Comparison of ENCODE assay signal across 21 mouse cellular contexts in the genomic region with DNA sequence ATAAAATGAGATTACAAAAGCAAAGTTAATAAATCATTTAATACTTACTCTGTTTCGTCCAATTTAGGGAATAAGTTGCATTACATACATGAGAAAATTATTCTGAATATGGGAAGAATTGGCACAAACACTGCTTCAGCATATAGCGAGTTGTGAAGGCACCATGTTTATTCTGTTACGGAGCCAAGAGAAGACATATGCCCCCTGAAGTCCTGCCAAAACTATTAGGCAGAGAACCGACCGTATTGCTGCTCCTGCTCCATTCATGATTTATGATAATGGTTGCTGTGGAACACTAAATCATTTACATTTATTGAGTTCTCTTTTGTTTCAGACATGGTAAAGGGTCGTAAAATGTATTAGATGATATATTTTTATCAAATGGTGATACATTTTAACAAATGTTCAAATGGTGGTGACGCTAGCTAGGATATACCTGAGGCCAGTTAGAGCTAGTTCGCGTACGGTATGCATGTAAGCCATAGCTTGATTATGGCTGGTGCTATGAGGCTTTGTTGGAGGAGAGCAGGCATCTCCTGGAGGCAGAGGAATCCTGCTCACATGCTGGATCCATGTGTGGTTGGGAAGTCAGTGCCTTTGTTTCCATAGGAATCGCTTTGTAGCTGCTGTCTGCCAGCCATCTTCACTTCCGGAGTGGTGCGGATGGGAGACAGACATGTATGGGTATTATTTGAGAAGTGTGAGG.
DNase-seq lines count a peak whose midpoint lies in the region; ATAC-seq lines count a peak whose summit lies in the region.
"Had no signal": no experiment of that assay in that cellular context is flagged by ENCODE, and none has a peak within 500 bp of the region (broad histone marks: within the 10 kb centered on the region; RNA-seq: fewer than 3 reads in every experiment).

No protein-coding gene starts in this region.

- no peak overlapping the region for H3K4me2 ChIP-seq in forebrain, embryonic 15.5 days (replicated peaks)
- no peak overlapping the region for H3K4me2 ChIP-seq in neural tube, embryonic 13.5 days
- H3K4me2 ChIP-seq: heart, embryonic 12.5 days; midbrain, embryonic 15.5 days had no signal

- H3K36me3 ChIP-seq in forebrain, embryonic 15.5 days, result no peaks in the 10 kb centered on the region
- H3K36me3 ChIP-seq in forebrain, embryonic 10.5 days (replicated peaks), result peaks cover 47% of the 10 kb centered on the region
- peaks cover 12% of the 10 kb centered on the region; the same call in 1 of the 2 replicates for H3K36me3 ChIP-seq in neural tube, embryonic 13.5 days
- H3K36me3 ChIP-seq: midbrain, embryonic 15.5 days had no signal

- H3K27ac ChIP-seq in forebrain, embryonic 15.5 days (replicated peaks), result peak overlapping the region; percentile 70
- H3K27ac ChIP-seq in forebrain, embryonic 10.5 days, result no peak overlapping the region
- H3K27ac ChIP-seq in neural tube, embryonic 13.5 days (replicated peaks), result peak overlapping the region; percentile 61; the same call in 1 of the 2 replicates
- H3K27ac ChIP-seq: gastrocnemius, adult 2 months; midbrain, embryonic 15.5 days had no signal

- H3K9ac ChIP-seq in forebrain, embryonic 15.5 days (replicated peaks), result no peak overlapping the region
- H3K9ac ChIP-seq in neural tube, embryonic 13.5 days, result no peak overlapping the region
- H3K9ac ChIP-seq: heart, embryonic 12.5 days; liver, postnatal 0 days; midbrain, embryonic 15.5 days had no signal

- peak; percentile 14 for DNase-seq in cerebellum, adult 9-10 months
- DNase-seq in cerebellum, postnatal 4 days (ENCODE audit: low spot score in 2 of 2), result no peak
- DNase-seq in forebrain, embryonic 10.5 days (ENCODE audit: extremely low spot score, low spot score), result no peak
- DNase-seq in neural tube, embryonic 10.5 days (ENCODE audit: extremely low spot score, low spot score), result no peak
- DNase-seq in c-Kit-positive CD71-positive TER-119-positive erythroid progenitor cells, embryonic 14.5 days (ENCODE audit: low spot score), result no peak
- DNase-seq in kidney, postnatal 25 days, result no peak
- DNase-seq: adrenal gland, adult 2 months; embryo, embryonic 11 days; gastrocnemius, adult 2 months; heart, postnatal 14 days; kidney, adult 2 months; kidney, postnatal 10 days; liver, postnatal 0 days; right cerebral cortex, adult 18-20 months; thymus, postnatal 25 days had no signal

- H3K4me3 ChIP-seq in forebrain, embryonic 15.5 days, result no peak overlapping the region
- no peak overlapping the region for H3K4me3 ChIP-seq in forebrain, embryonic 10.5 days
- no peak overlapping the region for H3K4me3 ChIP-seq in neural tube, embryonic 13.5 days
- H3K4me3 ChIP-seq: gastrocnemius, adult 2 months; heart, embryonic 12.5 days; megakaryocyte, embryonic 14.5 days; midbrain, embryonic 15.5 days had no signal

- no peaks in the 10 kb centered on the region for H3K27me3 ChIP-seq in forebrain, embryonic 15.5 days
- no peaks in the 10 kb centered on the region for H3K27me3 ChIP-seq in forebrain, embryonic 10.5 days (ENCODE audit: poor library complexity, severe bottlenecking)
- no peaks in the 10 kb centered on the region for H3K27me3 ChIP-seq in neural tube, embryonic 13.5 days
- H3K27me3 ChIP-seq: heart, embryonic 12.5 days; midbrain, embryonic 15.5 days had no signal

- peaks cover 42% of the 10 kb centered on the region for H3K4me1 ChIP-seq in forebrain, embryonic 15.5 days
- peaks cover 12% of the 10 kb centered on the region for H3K4me1 ChIP-seq in forebrain, embryonic 10.5 days
- peaks cover 18% of the 10 kb centered on the region for H3K4me1 ChIP-seq in neural tube, embryonic 13.5 days (replicated peaks)

- ATAC-seq in forebrain, embryonic 15.5 days (replicated peaks), result peak; percentile 62
- 0 out of 2 replicates have a peak, but pooled peaks have one; percentile 32 for ATAC-seq in neural tube, embryonic 13.5 days (ENCODE audit: low read depth)
- ATAC-seq: inflammation-experienced regulatory T-cells, adult 6 months; liver, postnatal 0 days; midbrain, embryonic 15.5 days had no signal

- 59% methylated on average over 13 of the region's 13 CpGs for WGBS in forebrain, embryonic 15.5 days
- 95% methylated on average over 13 of the region's 13 CpGs for WGBS in forebrain, embryonic 10.5 days
- WGBS in neural tube, embryonic 13.5 days, result 53% methylated on average over 13 of the region's 13 CpGs

- no peaks in the 10 kb centered on the region for H3K9me3 ChIP-seq in forebrain, embryonic 15.5 days
- H3K9me3 ChIP-seq in forebrain, embryonic 10.5 days, result no peaks in the 10 kb centered on the region
- H3K9me3 ChIP-seq in neural tube, embryonic 13.5 days, result no peaks in the 10 kb centered on the region
- H3K9me3 ChIP-seq: heart, embryonic 12.5 days; megakaryocyte, embryonic 14.5 days; midbrain, embryonic 15.5 days had no signal
